Mouse (Mus musculus) lung, postnatal 0 days (tissue): ENCODE results near the gene Tm4sf19.

Experiments used
- CTCF ChIP-seq: IDR thresholded peaks from 2 replicates; pipeline ENCODE4 v1.5.1; 2016; ENCODE audit warnings: antibody characterized with exemption, mild to moderate bottlenecking
- EP300 ChIP-seq: IDR thresholded peaks from 2 replicates; pipeline ENCODE4 v1.6.1; 2016; ENCODE audit warnings: antibody characterized with exemption, mild to moderate bottlenecking, control low read depth

DNA sequence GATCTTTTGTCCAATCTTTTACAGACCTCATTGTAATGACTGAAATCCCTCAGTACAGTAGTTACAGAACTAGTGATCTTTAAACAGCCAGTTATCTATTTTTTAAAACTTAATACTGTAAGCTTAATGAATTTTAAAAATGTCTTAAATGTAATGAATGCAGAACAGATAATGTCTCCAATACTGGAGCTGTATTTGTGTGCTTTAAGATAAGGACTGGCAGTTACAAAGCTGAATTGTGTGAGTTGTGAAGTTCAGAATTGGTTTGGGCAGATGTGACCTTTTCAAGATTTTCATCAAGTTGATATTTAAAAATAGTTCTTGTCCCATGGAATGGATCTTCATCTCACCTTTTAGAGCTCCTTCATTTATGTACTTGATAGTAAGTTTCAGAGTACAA lies 11.3 kb upstream of the Tm4sf19 start:
- TF ChIP-seq CTCF, result no peak
- no peak for TF ChIP-seq EP300
